Mouse (Mus musculus): ENCODE data around the gene Col5a3. TPM values are rescaled to one million over a fixed set of nuclear protein-coding genes. Genes with fewer than 3 reads are reported as not detected.
"Not testable (repeated sequence)": the region's sequence is repeated elsewhere in the genome, so short reads cannot be mapped to it uniquely, and the experiment has no call there.

Col5a3 gene
- polyA plus RNA-seq, 1 experiment from 2014 or later: 1.1 TPM

GRCm38 (mm10) chr9:20837184-20837947 lies 22.5 kb upstream of the Col5a3 start:
- no peak overlapping the region for H3K4me3 ChIP-seq (ENCODE audit: low read length)
- no peaks in the 10 kb centered on the region for H3K27me3 ChIP-seq (replicated peaks; ENCODE audit: control insufficient read depth, insufficient read depth, low read length)
- no peaks in the 10 kb centered on the region for H3K4me1 ChIP-seq (ENCODE audit: control insufficient read depth, insufficient read depth, low read depth, low read length)
- no peak for ATAC-seq
- WGBS: 78% methylated on average over 9 of the region's 9 CpGs
- no peak overlapping the region for H3K4me2 ChIP-seq (ENCODE audit: low read length)
- H3K9ac ChIP-seq (ENCODE audit: low read depth, low read length): no peak overlapping the region
- no peaks in the 10 kb centered on the region for H3K36me3 ChIP-seq (ENCODE audit: control insufficient read depth, insufficient read depth, low read length)
- no peak overlapping the region for H3K27ac ChIP-seq (ENCODE audit: low read depth, low read length)
- H3K9me3 ChIP-seq (ENCODE audit: control insufficient read depth, low read length): no peaks in the 10 kb centered on the region

GRCm38 (mm10) chr9:20835431-20835954 lies 20.6 kb upstream of the Col5a3 start:
- H3K4me3 ChIP-seq (ENCODE audit: low read length); H3K27me3 ChIP-seq (replicated peaks; ENCODE audit: control insufficient read depth, insufficient read depth, low read length); ATAC-seq; H3K36me3 ChIP-seq (ENCODE audit: control insufficient read depth, insufficient read depth, low read length); H3K27ac ChIP-seq (ENCODE audit: low read depth, low read length); H3K9me3 ChIP-seq (ENCODE audit: control insufficient read depth, low read length); H3K4me1 ChIP-seq (ENCODE audit: control insufficient read depth, insufficient read depth, low read depth, low read length); H3K4me2 ChIP-seq (ENCODE audit: low read length); H3K9ac ChIP-seq (ENCODE audit: low read depth, low read length): not testable (repeated sequence)
- 87% methylated on average over 9 of the region's 11 CpGs for WGBS

GRCm38 (mm10) chr9:20834881-20835280 lies 20.0 kb upstream of the Col5a3 start:
- Histone ChIP-seq H3K4me2 (ENCODE audit: low read length) (no peak overlapping the region), H3K36me3 (ENCODE audit: control insufficient read depth, insufficient read depth, low read length) (no peaks in the 10 kb centered on the region), H3K4me3 (ENCODE audit: low read length) (no peak overlapping the region), H3K27ac (ENCODE audit: low read depth, low read length) (no peak overlapping the region), H3K9me3 (ENCODE audit: control insufficient read depth, low read length) (no peaks in the 10 kb centered on the region), H3K9ac (ENCODE audit: low read depth, low read length) (no peak overlapping the region), H3K27me3 (replicated peaks; ENCODE audit: control insufficient read depth, insufficient read depth, low read length) (no peaks in the 10 kb centered on the region), H3K4me1 (ENCODE audit: control insufficient read depth, insufficient read depth, low read depth, low read length) (peaks cover 8% of the 10 kb centered on the region)
- ATAC-seq: no peak
- WGBS: 79% methylated on average over 1 of the region's 1 CpGs

- WGBS: 16% methylated on average over 19 of the region's 19 CpGs
- peak; percentile 92 for ATAC-seq
- Histone ChIP-seq H3K27ac (ENCODE audit: low read depth, low read length) (no peak overlapping the region; the same call in 1 of the 2 replicates), H3K27me3 (replicated peaks; ENCODE audit: control insufficient read depth, insufficient read depth, low read length) (no peaks in the 10 kb centered on the region), H3K4me1 (ENCODE audit: control insufficient read depth, insufficient read depth, low read depth, low read length) (peaks cover 8% of the 10 kb centered on the region), H3K9ac (ENCODE audit: low read depth, low read length) (peak overlapping the region; percentile 52), H3K4me3 (ENCODE audit: low read length) (no peak overlapping the region; the same call in 1 of the 2 replicates), H3K9me3 (ENCODE audit: control insufficient read depth, low read length) (no peaks in the 10 kb centered on the region), H3K4me2 (ENCODE audit: low read length) (peak overlapping the region; percentile 48), H3K36me3 (ENCODE audit: control insufficient read depth, insufficient read depth, low read length) (no peaks in the 10 kb centered on the region)
These were observed 16.2 kb upstream of the Col5a3 start for GRCm38 (mm10) chr9:20830901-20831643.

GRCm38 (mm10) chr9:20828127-20828526 lies 13.3 kb upstream of the Col5a3 start:
- 98% methylated on average over 1 of the region's 1 CpGs for WGBS
- peaks cover 8% of the 10 kb centered on the region for H3K4me1 ChIP-seq (ENCODE audit: control insufficient read depth, insufficient read depth, low read depth, low read length)
- H3K36me3 ChIP-seq (ENCODE audit: control insufficient read depth, insufficient read depth, low read length): no peaks in the 10 kb centered on the region
- no peaks in the 10 kb centered on the region for H3K27me3 ChIP-seq (replicated peaks; ENCODE audit: control insufficient read depth, insufficient read depth, low read length)
- no peak overlapping the region for H3K4me2 ChIP-seq (ENCODE audit: low read length)
- no peak overlapping the region for H3K27ac ChIP-seq (ENCODE audit: low read depth, low read length)
- no peak overlapping the region for H3K9ac ChIP-seq (ENCODE audit: low read depth, low read length)
- ATAC-seq: no peak
- H3K9me3 ChIP-seq (ENCODE audit: control insufficient read depth, low read length): no peaks in the 10 kb centered on the region
- no peak overlapping the region for H3K4me3 ChIP-seq (ENCODE audit: low read length)

- H3K4me2 ChIP-seq (ENCODE audit: low read length): no peak overlapping the region
- no peak for ATAC-seq
- H3K27me3 ChIP-seq (replicated peaks; ENCODE audit: control insufficient read depth, insufficient read depth, low read length): no peaks in the 10 kb centered on the region
- H3K4me3 ChIP-seq (ENCODE audit: low read length): no peak overlapping the region
- H3K9ac ChIP-seq (ENCODE audit: low read depth, low read length): no peak overlapping the region
- peaks cover 4% of the 10 kb centered on the region for H3K4me1 ChIP-seq (ENCODE audit: control insufficient read depth, insufficient read depth, low read depth, low read length)
- 80% methylated on average over 5 of the region's 5 CpGs for WGBS
- no peaks in the 10 kb centered on the region for H3K9me3 ChIP-seq (ENCODE audit: control insufficient read depth, low read length)
- no peaks in the 10 kb centered on the region for H3K36me3 ChIP-seq (ENCODE audit: control insufficient read depth, insufficient read depth, low read length)
- H3K27ac ChIP-seq (ENCODE audit: low read depth, low read length): no peak overlapping the region
These were observed 10.9 kb upstream of the Col5a3 start for GRCm38 (mm10) chr9:20825781-20826180.

- Histone ChIP-seq H3K27ac (ENCODE audit: low read depth, low read length) (no peak overlapping the region), H3K4me2 (ENCODE audit: low read length) (no peak overlapping the region), H3K27me3 (replicated peaks; ENCODE audit: control insufficient read depth, insufficient read depth, low read length) (no peaks in the 10 kb centered on the region), H3K4me1 (ENCODE audit: control insufficient read depth, insufficient read depth, low read depth, low read length) (no peaks in the 10 kb centered on the region), H3K36me3 (ENCODE audit: control insufficient read depth, insufficient read depth, low read length) (no peaks in the 10 kb centered on the region), H3K9ac (ENCODE audit: low read depth, low read length) (no peak overlapping the region), H3K9me3 (ENCODE audit: control insufficient read depth, low read length) (no peaks in the 10 kb centered on the region), H3K4me3 (ENCODE audit: low read length) (no peak overlapping the region)
- ATAC-seq: no peak
- 89% methylated on average over 3 of the region's 3 CpGs for WGBS
These were observed 8.0 kb upstream of the Col5a3 start for GRCm38 (mm10) chr9:20822821-20823220.

- no peak overlapping the region for H3K9ac ChIP-seq (ENCODE audit: low read depth, low read length)
- H3K36me3 ChIP-seq (ENCODE audit: control insufficient read depth, insufficient read depth, low read length): no peaks in the 10 kb centered on the region
- H3K27ac ChIP-seq (ENCODE audit: low read depth, low read length): no peak overlapping the region
- H3K27me3 ChIP-seq (replicated peaks; ENCODE audit: control insufficient read depth, insufficient read depth, low read length): no peaks in the 10 kb centered on the region
- WGBS: 78% methylated on average over 5 of the region's 5 CpGs
- no peak for ATAC-seq
- H3K4me2 ChIP-seq (ENCODE audit: low read length): no peak overlapping the region
- no peaks in the 10 kb centered on the region for H3K9me3 ChIP-seq (ENCODE audit: control insufficient read depth, low read length)
- H3K4me3 ChIP-seq (ENCODE audit: low read length): no peak overlapping the region
- peaks cover under 1% of the 10 kb centered on the region; the same call in 1 of the 2 replicates for H3K4me1 ChIP-seq (ENCODE audit: control insufficient read depth, insufficient read depth, low read depth, low read length)
These were observed 5.1 kb upstream of the Col5a3 start for GRCm38 (mm10) chr9:20820001-20820400.

- H3K9ac ChIP-seq (ENCODE audit: low read depth, low read length): no peak within 1 kb of the TSS
- ATAC-seq: no peak
- peaks cover 4% of the 10 kb centered on the region for H3K4me1 ChIP-seq (ENCODE audit: control insufficient read depth, insufficient read depth, low read depth, low read length)
- no peaks in the 10 kb centered on the region for H3K27me3 ChIP-seq (replicated peaks; ENCODE audit: control insufficient read depth, insufficient read depth, low read length)
- H3K4me3 ChIP-seq (ENCODE audit: low read length): no peak within 1 kb of the TSS
- no peak within 1 kb of the TSS for H3K4me2 ChIP-seq (ENCODE audit: low read length)
- no peaks in the 10 kb centered on the region for H3K36me3 ChIP-seq (ENCODE audit: control insufficient read depth, insufficient read depth, low read length)
- 85% methylated on average over 6 of the region's 6 CpGs for WGBS
- H3K9me3 ChIP-seq (ENCODE audit: control insufficient read depth, low read length): no peaks in the 10 kb centered on the region
- H3K27ac ChIP-seq (ENCODE audit: low read depth, low read length): no peak within 1 kb of the TSS
These were observed 3.4 kb upstream of the Col5a3 start, which contains the start of gene Rdh8 for GRCm38 (mm10) chr9:20818236-20818635. TSS of gene Rdh8 (plus strand) at chr9:20818503.

All from hindbrain, embryonic 16.5 days (tissue).